ENCODE assay signal across 33 mouse cellular contexts in the genomic region with DNA sequence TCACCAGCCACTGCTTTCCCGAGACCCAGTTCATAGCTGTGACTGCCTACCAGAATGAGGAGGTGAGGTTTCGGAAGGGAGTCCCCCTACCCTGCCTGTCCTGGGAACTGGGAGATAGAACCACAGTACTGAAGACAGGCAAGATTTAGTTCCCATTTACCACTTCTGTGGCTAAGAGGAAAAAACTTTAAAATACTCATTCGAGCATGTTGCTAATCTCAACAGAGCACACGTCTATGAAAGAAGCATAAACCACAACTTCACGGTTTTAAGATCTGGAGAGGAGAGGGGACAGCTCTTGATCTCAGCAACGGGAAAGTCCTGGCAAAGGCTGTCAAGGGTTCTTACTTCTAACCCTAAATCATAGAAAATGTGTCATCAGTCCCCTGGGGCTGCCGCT. TPM values are rescaled to one million over a fixed set of nuclear protein-coding genes. Genes with fewer than 3 reads are reported as not detected.
"Had no signal": no experiment of that assay in that cellular context is flagged by ENCODE, and none has a peak within 500 bp of the region (broad histone marks: within the 10 kb centered on the region; RNA-seq: fewer than 3 reads in every experiment).

No protein-coding gene starts in this region.

- H3K4me2 ChIP-seq: heart, embryonic 11.5 days; heart, embryonic 13.5 days; heart, embryonic 15.5 days; hindbrain, embryonic 12.5 days; hindbrain, embryonic 14.5 days; intestine, embryonic 15.5 days; limb, embryonic 13.5 days; limb, embryonic 15.5 days; liver, embryonic 12.5 days had no signal

- H3K36me3 ChIP-seq: heart, embryonic 13.5 days; heart, embryonic 15.5 days; hindbrain, embryonic 10.5 days; hindbrain, embryonic 12.5 days; intestine, embryonic 15.5 days; limb, embryonic 13.5 days; limb, embryonic 15.5 days; liver, embryonic 12.5 days had no signal

- ATAC-seq: hindbrain, embryonic 16.5 days; inflammation-experienced regulatory T-cells, adult 6 months; intestine, embryonic 15.5 days; intestine, postnatal 0 days; liver, embryonic 12.5 days had no signal

- H3K4me3 ChIP-seq: heart, adult 2 months; heart, embryonic 13.5 days; heart, embryonic 15.5 days; hindbrain, embryonic 10.5 days; hindbrain, embryonic 12.5 days; intestine, embryonic 15.5 days; layer of hippocampus, adult 2 months; limb, embryonic 13.5 days; limb, embryonic 15.5 days; liver, embryonic 12.5 days had no signal

- H3K9me3 ChIP-seq: heart, embryonic 13.5 days; heart, embryonic 15.5 days; hindbrain, embryonic 10.5 days; hindbrain, embryonic 12.5 days; intestine, embryonic 15.5 days; limb, embryonic 13.5 days; limb, embryonic 15.5 days; liver, embryonic 12.5 days had no signal

- H3K27ac ChIP-seq: heart, adult 2 months; heart, embryonic 13.5 days; heart, embryonic 15.5 days; hindbrain, embryonic 10.5 days; hindbrain, embryonic 12.5 days; hindbrain, embryonic 14.5 days; intestine, embryonic 15.5 days; layer of hippocampus, adult 2 months; limb, embryonic 13.5 days; limb, embryonic 15.5 days; liver, embryonic 12.5 days; liver, embryonic 14.5 days had no signal

- DNase-seq: gastrocnemius, postnatal 14 days; gastrocnemius, postnatal 36 days; heart, adult 11 months; heart, adult 2 months; heart, postnatal 14 days; heart, postnatal 36 days; kidney, adult 18-20 months; kidney, adult 8-10 months; kidney, postnatal 10 days; kidney, postnatal 4 days; left cerebral cortex, postnatal 4 days had no signal

- H3K9ac ChIP-seq: heart, embryonic 13.5 days; heart, embryonic 15.5 days; hindbrain, embryonic 12.5 days; hindbrain, embryonic 14.5 days; intestine, embryonic 15.5 days; limb, embryonic 13.5 days; limb, embryonic 15.5 days; liver, embryonic 12.5 days; liver, embryonic 14.5 days had no signal

RNA-seq across cellular contexts. Expression of a gene that starts 2.0 kb away (rescaled TPM):
- total RNA-seq: gastrocnemius, adult 18-20 months; gastrocnemius, adult 8-10 months; gastrocnemius, postnatal 14 days; gastrocnemius, postnatal 36 days; heart, adult 2 months; heart, postnatal 14 days; heart, postnatal 36 days; layer of hippocampus, adult 2 months; layer of hippocampus, postnatal 25 days; left cerebral cortex, adult 8-10 months; left cerebral cortex, postnatal 25 days; liver, adult 2 months had no signal
- polyA plus RNA-seq: gonadal fat pad, adult 2 months; heart, adult 2 months; inflammation-experienced regulatory T-cells, adult 6 months; liver, adult 2 months; liver, embryonic 12.5 days had no signal
